Mouse (Mus musculus) neural tube, embryonic 14.5 days (tissue): ENCODE measurements around the gene Neurl1a. TPM values are rescaled to one million over a fixed set of nuclear protein-coding genes. Genes with fewer than 3 reads are reported as not detected.
A peak's percentile ranks its signal among the peaks of the same experiment; 100 is the strongest.

Source experiments
- ATAC-seq: fragments of 200-750 bp; cut with Nextera tagmentation; 2 replicates; pipeline ENCODE4 v1.8.0; 2017; ENCODE audit warnings: low read depth, mild to moderate bottlenecking, moderate TSS enrichment, moderate library complexity
- H3K27ac ChIP-seq: fragments of 300-500 bp; sonication (generic); 2 replicates; pipeline ENCODE4 v1.5.1; 2014; ENCODE audit warnings: low read depth, mild to moderate bottlenecking, control low read depth, low read length, moderate library complexity, mixed read lengths
- H3K27me3 ChIP-seq: fragments of 300-500 bp; sonication (generic); 2 replicates; pipeline ENCODE4 v1.6.1; 2014; ENCODE audit warnings: low read length; ENCODE audit not compliant: control insufficient read depth, insufficient read depth
- H3K36me3 ChIP-seq: fragments of 300-500 bp; sonication (generic); 2 replicates; pipeline ENCODE4 v1.6.1; 2014; ENCODE audit warnings: low read length, mixed read lengths; ENCODE audit not compliant: control insufficient read depth, insufficient read depth
- H3K4me1 ChIP-seq: fragments of 300-500 bp; sonication (generic); 2 replicates; pipeline ENCODE4 v1.6.1; 2014; ENCODE audit warnings: low read length; ENCODE audit not compliant: control insufficient read depth, insufficient read depth
- H3K4me2 ChIP-seq: fragments of 300-500 bp; sonication (generic); 2 replicates; pipeline ENCODE4 v1.6.1; 2014; ENCODE audit warnings: mild to moderate bottlenecking, low read depth, low read length, control low read depth
- H3K4me3 ChIP-seq: fragments of 300-500 bp; sonication (generic); 2 replicates; pipeline ENCODE4 v1.5.1; 2014; ENCODE audit warnings: low read depth, low read length, control low read depth, mixed read lengths
- H3K9ac ChIP-seq: fragments of 300-500 bp; sonication (generic); replicated peaks from 2 replicates; pipeline ENCODE4 v1.6.1; 2014; ENCODE audit warnings: low read depth, mild to moderate bottlenecking, control low read depth, low read length, mixed read lengths
- H3K9me3 ChIP-seq: fragments of 300-500 bp; sonication (generic); 2 replicates; pipeline ENCODE4 v1.6.1; 2016; ENCODE audit warnings: low read length; ENCODE audit not compliant: control insufficient read depth
- WGBS: fragments of 180-500 bp; shearing (Covaris S2); extraction: QIAGEN DNeasy Blood & Tissue Kit; methylation state at CpG from one replicate; pipeline ENCODE4 v1.1.7; 2014; 5-methylcytosine and 5-hydroxymethylcytosine counted together
- polyA plus RNA-seq: library from polyadenylated mRNA; unstranded; fragments of >200 nt; fragmentation: Nextera tagmentation; extraction: Ambion mirVana; gene quantifications from 2 replicates; pipeline ENCODE4 v1.2.1, GENCODE M21; 2014

The Neurl1a gene
- polyA plus RNA-seq, 1 experiment from 2014 or later = 14.4 TPM

GRCm38 (mm10) chr19:47225791-47226190 is 47.2 kb downstream of the Neurl1a start:
- no peak overlapping the region for H3K4me3 ChIP-seq
- 84% methylated on average over 5 of the region's 5 CpGs for WGBS
- H3K27ac ChIP-seq = no peak overlapping the region
- no peaks in the 10 kb centered on the region for H3K27me3 ChIP-seq
- H3K4me2 ChIP-seq = no peak overlapping the region
- H3K36me3 ChIP-seq = no peaks in the 10 kb centered on the region
- no peaks in the 10 kb centered on the region for H3K9me3 ChIP-seq
- no peak for ATAC-seq
- H3K9ac ChIP-seq = no peak overlapping the region
- H3K4me1 ChIP-seq = peaks cover 6% of the 10 kb centered on the region; the same call in 1 of the 2 replicates

DNA sequence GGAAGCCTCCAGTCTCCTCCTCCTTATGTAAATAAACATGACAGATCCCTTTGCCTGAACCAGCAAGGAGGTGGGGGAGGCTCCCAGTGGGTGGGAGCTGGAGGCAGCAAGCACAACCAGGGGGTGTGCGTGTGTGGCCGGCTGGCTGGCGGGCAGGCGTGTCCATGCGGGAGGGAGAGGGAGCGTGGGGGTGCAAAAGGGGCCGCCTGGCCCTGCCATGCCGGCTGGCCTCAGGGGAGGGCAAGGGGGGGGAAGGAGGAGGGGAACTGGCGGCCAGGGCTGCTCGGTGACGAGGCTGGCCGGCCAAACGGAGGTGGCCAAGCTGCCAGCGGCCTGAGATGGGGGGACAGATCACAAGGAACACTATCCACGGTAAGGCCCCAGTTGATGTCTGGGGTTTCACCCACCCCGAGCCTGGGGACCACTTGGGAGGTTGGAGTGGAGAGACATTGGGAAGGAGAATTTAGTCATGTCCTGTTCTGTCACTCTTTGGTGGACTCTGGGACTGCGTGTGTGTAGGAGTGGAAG is 50.2 kb downstream of the Neurl1a start:
- Histone ChIP-seq H3K27me3 (no peaks in the 10 kb centered on the region), H3K27ac (no peak overlapping the region), H3K9ac (no peak overlapping the region), H3K4me1 (peaks cover 6% of the 10 kb centered on the region; the same call in 1 of the 2 replicates), H3K4me3 (no peak overlapping the region; the same call in 1 of the 2 replicates), H3K36me3 (no peaks in the 10 kb centered on the region), H3K9me3 (no peaks in the 10 kb centered on the region), H3K4me2 (peak overlapping the region; percentile 36)
- WGBS = 6% methylated on average over 17 of the region's 17 CpGs
- ATAC-seq = peak; percentile 39; the same call in 1 of the 2 replicates

DNA sequence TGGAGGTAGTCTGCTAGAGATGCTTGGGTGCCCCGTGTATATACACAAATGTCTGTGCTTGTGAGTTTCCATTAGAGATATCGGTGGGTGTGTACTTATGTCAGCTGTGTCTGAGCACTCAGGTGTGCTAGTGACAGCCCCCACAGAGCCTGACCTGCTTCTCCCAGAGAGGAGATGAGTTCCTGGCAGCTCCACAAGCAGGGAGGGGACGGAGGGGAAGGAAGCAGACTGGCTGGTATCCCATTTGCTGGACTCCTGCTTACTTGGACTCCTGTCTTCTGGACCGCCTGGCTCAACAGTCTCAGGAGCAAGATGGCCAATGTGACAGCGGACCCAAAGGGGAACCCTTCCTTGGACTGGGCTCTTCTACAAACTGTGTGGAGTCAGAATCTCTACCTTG is 50.8 kb downstream of the Neurl1a start:
- Histone ChIP-seq H3K9ac (no peak overlapping the region), H3K4me1 (peaks cover 6% of the 10 kb centered on the region; the same call in 1 of the 2 replicates), H3K36me3 (no peaks in the 10 kb centered on the region), H3K27ac (no peak overlapping the region), H3K4me2 (no peak overlapping the region), H3K27me3 (no peaks in the 10 kb centered on the region), H3K4me3 (no peak overlapping the region), H3K9me3 (no peaks in the 10 kb centered on the region)
- no peak for ATAC-seq
- WGBS = 83% methylated on average over 5 of the region's 5 CpGs

- Histone ChIP-seq H3K9me3 (no peaks in the 10 kb centered on the region), H3K4me3 (no peak overlapping the region), H3K27me3 (no peaks in the 10 kb centered on the region), H3K27ac (no peak overlapping the region), H3K4me1 (peaks cover 6% of the 10 kb centered on the region; the same call in 1 of the 2 replicates), H3K36me3 (no peaks in the 10 kb centered on the region), H3K4me2 (no peak overlapping the region), H3K9ac (no peak overlapping the region)
- no peak for ATAC-seq
- 93% methylated on average over 7 of the region's 7 CpGs for WGBS
Measured at GRCm38 (mm10) chr19:47230082-47230481, 51.5 kb downstream of the Neurl1a start.

GRCm38 (mm10) chr19:47230682-47231081 is 52.1 kb downstream of the Neurl1a start:
- H3K4me3 ChIP-seq = no peak overlapping the region
- H3K27me3 ChIP-seq = no peaks in the 10 kb centered on the region
- 85% methylated on average over 8 of the region's 8 CpGs for WGBS
- ATAC-seq = no peak
- no peaks in the 10 kb centered on the region for H3K9me3 ChIP-seq
- H3K4me2 ChIP-seq = no peak overlapping the region
- no peak overlapping the region for H3K9ac ChIP-seq
- H3K36me3 ChIP-seq = no peaks in the 10 kb centered on the region
- no peak overlapping the region for H3K27ac ChIP-seq
- peaks cover 6% of the 10 kb centered on the region; the same call in 1 of the 2 replicates for H3K4me1 ChIP-seq

DNA sequence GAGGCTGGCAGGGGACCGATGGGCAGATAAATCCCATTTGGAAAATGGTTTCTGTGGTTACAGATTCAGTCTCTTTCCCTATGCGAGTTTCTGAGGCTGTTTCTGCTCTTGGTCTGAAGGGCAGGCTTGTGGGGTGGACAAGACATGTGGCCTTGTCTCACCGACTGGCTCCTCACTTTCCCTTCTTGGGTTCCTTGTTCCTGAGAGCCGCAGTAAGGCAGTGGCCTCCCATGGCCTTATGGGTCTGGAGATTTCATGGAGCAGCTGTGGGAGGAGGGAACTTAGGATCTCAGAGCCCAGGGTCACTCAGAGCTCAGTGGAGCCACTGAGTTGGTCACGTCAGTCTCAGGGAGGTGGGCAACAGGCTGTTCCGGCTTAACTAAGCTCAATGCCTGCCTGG is 52.8 kb downstream of the Neurl1a start:
- no peak overlapping the region for H3K4me3 ChIP-seq
- 94% methylated on average over 6 of the region's 6 CpGs for WGBS
- no peaks in the 10 kb centered on the region for H3K27me3 ChIP-seq
- no peaks in the 10 kb centered on the region for H3K9me3 ChIP-seq
- H3K36me3 ChIP-seq = no peaks in the 10 kb centered on the region
- H3K4me2 ChIP-seq = no peak overlapping the region
- no peak overlapping the region for H3K9ac ChIP-seq
- no peak overlapping the region for H3K27ac ChIP-seq
- no peak for ATAC-seq
- H3K4me1 ChIP-seq = peaks cover 6% of the 10 kb centered on the region; the same call in 1 of the 2 replicates

GRCm38 (mm10) chr19:47232077-47232865 is 53.7 kb downstream of the Neurl1a start:
- Histone ChIP-seq H3K27ac (no peak overlapping the region), H3K4me3 (no peak overlapping the region), H3K9ac (no peak overlapping the region), H3K36me3 (no peaks in the 10 kb centered on the region), H3K27me3 (no peaks in the 10 kb centered on the region), H3K4me1 (peaks cover 6% of the 10 kb centered on the region; the same call in 1 of the 2 replicates), H3K4me2 (no peak overlapping the region), H3K9me3 (no peaks in the 10 kb centered on the region)
- ATAC-seq = no peak
- WGBS = 92% methylated on average over 5 of the region's 5 CpGs

DNA sequence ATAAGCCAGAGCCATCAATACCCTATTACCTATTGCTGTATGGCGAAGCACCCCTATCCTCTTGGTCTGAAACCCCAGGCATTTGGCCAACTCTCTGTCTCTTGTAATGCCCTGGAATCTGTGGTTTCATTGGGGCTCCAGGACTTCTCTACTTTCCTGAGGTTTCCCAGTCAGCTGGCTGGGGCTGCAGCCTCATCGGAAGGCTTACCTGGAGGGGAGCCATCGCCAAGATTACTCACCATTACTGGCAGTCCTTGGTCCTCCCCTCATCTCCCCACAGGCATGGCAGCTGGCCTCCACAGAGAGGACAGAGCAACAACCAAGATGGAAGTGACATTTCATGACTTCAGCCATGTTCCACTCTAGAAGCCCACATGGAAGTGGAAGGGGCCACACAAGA is 54.5 kb downstream of the Neurl1a start:
- Histone ChIP-seq H3K27me3 (no peaks in the 10 kb centered on the region), H3K36me3 (no peaks in the 10 kb centered on the region)
- 92% methylated on average over 3 of the region's 3 CpGs for WGBS

GRCm38 (mm10) chr19:47240076-47240475 is 61.5 kb downstream of the Neurl1a start:
- H3K4me3 ChIP-seq = no peak overlapping the region
- no peaks in the 10 kb centered on the region for H3K9me3 ChIP-seq
- no peak for ATAC-seq
- H3K9ac ChIP-seq = no peak overlapping the region
- WGBS = 32% methylated on average over 12 of the region's 12 CpGs
- 0 out of 2 replicates have a peak overlapping the region, but pooled peaks have one; percentile 11 for H3K4me2 ChIP-seq
- H3K27me3 ChIP-seq = no peaks in the 10 kb centered on the region
- H3K27ac ChIP-seq = no peak overlapping the region
- H3K4me1 ChIP-seq = no peaks in the 10 kb centered on the region
- H3K36me3 ChIP-seq = no peaks in the 10 kb centered on the region

More for the DNA sequence above, 54.5 kb downstream of the Neurl1a start:
- no peak for ATAC-seq
- no peaks in the 10 kb centered on the region for H3K9me3 ChIP-seq
- peaks cover 6% of the 10 kb centered on the region; the same call in 1 of the 2 replicates for H3K4me1 ChIP-seq
- no peak overlapping the region for H3K9ac ChIP-seq
- H3K4me3 ChIP-seq = no peak overlapping the region
- no peak overlapping the region for H3K4me2 ChIP-seq
- no peak overlapping the region for H3K27ac ChIP-seq
